Mouse (Mus musculus) G1E (cell line): Measurements from ENCODE around the gene Sprr3.

ENCODE experiments used
- CTCF ChIP-seq: IDR thresholded peaks from 2 replicates; pipeline ENCODE4 v1.5.1; 2012; ENCODE audit warnings: low read depth, low read length, inconsistent platforms, mixed read lengths
- POLR2AphosphoS5 ChIP-seq: IDR thresholded peaks from 2 replicates; pipeline ENCODE4 v1.6.1; 2012; ENCODE audit warnings: low read depth, low read length, inconsistent platforms; ENCODE audit not compliant: insufficient replicate concordance

DNA sequence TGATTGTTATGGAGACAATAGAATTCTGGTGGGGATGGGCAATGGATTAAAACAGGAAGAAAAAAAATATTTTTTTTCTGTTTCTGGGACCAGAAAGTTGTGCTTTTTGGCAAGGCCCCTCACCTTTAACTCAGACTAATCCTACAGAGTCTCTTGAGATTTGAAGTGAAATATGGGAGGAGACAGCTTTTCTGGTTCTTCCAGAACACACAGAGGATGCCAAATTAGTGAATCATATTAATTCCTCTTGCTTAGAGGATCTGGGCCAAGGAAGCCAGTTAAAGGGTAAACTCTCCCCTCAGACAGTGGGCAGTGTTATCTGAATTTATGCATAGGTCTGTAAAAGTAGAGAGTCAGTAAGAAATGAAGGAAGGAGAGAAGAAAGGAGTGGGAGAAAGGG is 8.9 kb upstream of the Sprr3 start:
- TF ChIP-seq CTCF (no peak), POLR2AphosphoS5 (no peak)
